Mouse (Mus musculus): ENCODE data around the gene Adamts18.
A peak's percentile ranks its signal among the peaks of the same experiment; 100 is the strongest.
"Not testable (repeated sequence)": the region's sequence is repeated elsewhere in the genome, so short reads cannot be mapped to it uniquely, and the experiment has no call there.

Adamts18 gene

GRCm38 (mm10) chr8:113844801-113845301 lies 3.7 kb downstream of the Adamts18 start:
- DNase-seq (ENCODE audit: low read depth, low spot score): no peak

DNA sequence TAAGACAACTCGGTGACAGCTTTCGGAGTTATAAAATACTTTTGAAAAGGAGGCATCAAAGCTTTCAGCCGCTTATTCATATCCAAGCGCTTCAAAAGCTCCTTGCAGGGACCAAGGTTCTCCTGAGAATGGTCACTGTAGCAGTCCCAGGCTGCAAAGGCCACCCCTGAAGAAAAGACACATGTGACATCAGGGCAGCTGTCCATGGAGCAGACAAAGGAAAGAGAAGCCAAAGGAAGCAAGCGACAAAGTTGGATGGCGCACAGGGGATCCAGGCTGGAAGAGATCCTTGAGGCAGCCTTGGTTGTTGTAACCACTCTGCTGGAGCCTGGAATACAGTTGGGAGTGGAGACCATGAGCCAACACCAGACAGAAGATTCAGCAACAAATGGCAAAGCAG lies 10.3 kb downstream of the Adamts18 start:
- no peak for DNase-seq (ENCODE audit: low read depth, low spot score)

DNA sequence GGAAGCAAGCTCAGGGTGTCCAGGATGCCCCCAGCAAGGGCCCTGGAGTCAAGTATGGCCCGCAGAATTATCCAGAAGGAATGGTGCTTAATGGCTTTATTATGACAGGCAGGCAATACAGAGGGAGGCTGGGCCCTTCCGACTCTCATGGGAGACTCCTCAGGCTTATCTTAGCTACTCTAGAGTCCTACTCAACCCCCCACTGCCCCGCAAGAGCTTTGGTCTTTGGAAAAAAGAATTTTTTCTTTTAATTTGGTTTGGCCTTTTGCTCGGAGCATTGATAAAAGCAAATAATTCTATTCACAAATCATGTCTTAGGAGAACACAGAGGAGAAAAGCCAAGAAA lies 11.0 kb downstream of the Adamts18 start:
- DNase-seq (ENCODE audit: low read depth, low spot score): no peak

- no peak for DNase-seq (ENCODE audit: low read depth, low spot score)
Measured at GRCm38 (mm10) chr8:113836892-113837569, 11.5 kb downstream of the Adamts18 start.

DNA sequence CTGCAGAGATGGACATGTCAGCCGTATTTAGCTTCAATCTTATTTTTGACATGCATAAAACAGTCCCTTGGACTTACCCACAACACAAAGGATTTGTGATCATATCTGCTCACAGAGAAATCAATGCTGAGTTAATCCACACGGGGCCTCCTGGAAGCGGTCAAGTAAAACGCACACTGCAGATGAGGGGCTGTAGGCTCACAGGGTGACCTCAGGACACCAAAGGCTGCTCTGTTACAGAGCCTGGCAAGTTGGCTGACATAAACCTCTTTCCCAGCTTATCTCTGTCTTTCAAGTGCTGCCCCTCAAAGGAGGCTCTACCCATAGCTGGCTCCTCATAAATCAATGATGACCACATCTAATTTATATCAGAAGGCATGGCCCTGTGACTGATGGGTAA lies 14.9 kb downstream of the Adamts18 start:
- no peak for DNase-seq (ENCODE audit: low read depth, low spot score)

- no peak for DNase-seq (ENCODE audit: low read depth, low spot score)
Measured at GRCm38 (mm10) chr8:113827270-113827669, 21.3 kb downstream of the Adamts18 start.

DNA sequence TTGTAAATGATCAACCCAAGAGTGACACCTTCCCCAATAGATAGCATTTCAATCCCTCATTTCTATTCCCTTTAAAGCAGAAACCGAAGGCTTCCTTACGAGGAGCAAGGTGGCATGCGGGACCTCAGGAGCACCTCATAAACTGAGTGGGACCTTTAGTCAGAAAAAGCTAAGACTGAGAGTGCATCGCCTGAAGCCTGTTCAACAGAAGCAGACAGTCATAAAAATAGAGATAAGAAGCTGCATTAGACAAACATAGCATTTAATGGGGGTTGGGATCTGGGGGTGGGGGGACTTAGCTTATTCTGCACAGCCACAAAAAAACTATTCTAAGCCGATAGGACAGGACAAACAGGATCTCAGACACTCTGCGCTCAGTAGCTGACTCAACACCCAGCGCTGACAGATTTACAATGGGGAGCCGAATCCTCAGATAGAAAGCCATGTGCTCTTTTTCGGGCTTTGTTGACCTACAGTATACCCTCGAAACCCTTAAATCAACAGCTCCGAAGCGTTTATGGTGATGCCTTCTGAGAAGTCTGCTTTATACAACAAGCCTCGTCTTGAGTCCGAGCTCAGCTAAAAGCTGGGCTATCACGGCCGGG lies 27.5 kb downstream of the Adamts18 start:
- peak; percentile 46 for DNase-seq (ENCODE audit: low read depth, low spot score)

DNA sequence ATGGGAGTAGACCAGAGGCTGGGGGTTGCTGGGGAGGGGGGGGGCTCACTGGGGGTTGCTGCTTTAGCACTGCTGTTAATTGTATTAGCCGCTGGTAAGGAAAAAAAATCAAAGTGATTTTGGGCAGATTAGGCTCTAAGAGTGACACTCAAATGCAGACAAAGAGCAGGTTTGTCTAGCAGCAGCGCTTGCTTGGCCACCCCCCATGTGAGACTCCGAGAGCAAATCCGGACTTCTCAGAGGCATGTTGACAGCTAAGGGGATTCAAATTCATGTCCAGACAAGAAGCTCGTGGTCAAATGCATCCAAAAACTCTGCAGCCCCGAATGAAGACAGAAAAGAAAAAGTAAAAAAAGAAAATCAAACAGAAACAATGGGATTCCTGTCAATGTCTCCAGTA lies 34.6 kb downstream of the Adamts18 start:
- no peak for DNase-seq (ENCODE audit: low read depth, low spot score)

GRCm38 (mm10) chr8:113811521-113811920 lies 37.0 kb downstream of the Adamts18 start:
- no peak for DNase-seq (ENCODE audit: low read depth, low spot score)

- no peak for DNase-seq (ENCODE audit: low read depth, low spot score)
Measured at GRCm38 (mm10) chr8:113809929-113810328, 38.6 kb downstream of the Adamts18 start.

GRCm38 (mm10) chr8:113803830-113804611 lies 44.5 kb downstream of the Adamts18 start:
- DNase-seq (ENCODE audit: low read depth, low spot score): no peak

GRCm38 (mm10) chr8:113801551-113801950 lies 47.0 kb downstream of the Adamts18 start:
- DNase-seq (ENCODE audit: low read depth, low spot score): no peak

DNA sequence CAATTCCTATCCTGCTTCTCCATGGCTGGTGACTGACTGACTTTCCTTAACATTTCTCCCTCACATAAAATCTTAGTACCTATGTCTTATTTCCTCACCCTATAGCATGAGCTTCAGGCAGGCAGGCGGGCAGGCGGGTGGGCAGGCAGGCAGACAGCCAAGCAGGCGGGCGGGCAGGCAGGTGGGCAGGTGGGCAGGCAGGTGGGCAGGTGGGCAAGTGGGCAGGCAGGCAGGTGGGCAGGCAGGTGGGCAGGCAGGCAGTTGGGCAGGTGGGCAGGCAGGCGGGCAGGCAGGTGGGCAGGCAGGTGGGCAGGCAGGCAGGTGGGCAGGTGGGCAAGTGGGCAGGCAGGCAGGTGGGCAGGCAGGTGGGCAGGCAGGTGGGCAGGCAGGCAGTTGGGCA lies 48.0 kb downstream of the Adamts18 start:
- not testable (repeated sequence) for DNase-seq (ENCODE audit: low read depth, low spot score)

DNA sequence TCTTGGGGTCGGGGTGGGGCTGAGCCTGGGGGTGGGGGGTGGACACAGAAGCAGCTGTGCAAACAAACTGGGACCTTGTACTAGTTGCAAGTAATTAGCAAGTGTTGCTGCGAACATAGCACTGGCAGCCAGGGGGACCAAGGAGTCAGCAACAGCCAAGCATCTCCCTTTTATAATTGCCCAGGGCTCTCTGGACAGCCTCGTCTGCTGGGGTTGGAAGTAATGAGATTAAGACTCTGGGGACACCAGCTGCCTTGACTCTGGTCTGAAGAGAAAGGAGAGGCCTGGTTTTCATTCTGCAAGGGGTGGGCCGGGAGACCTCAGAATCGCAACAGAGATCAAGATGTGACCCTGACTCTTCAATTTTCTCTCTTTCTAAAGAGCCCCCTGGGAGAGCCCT lies 49.0 kb downstream of the Adamts18 start:
- DNase-seq (ENCODE audit: low read depth, low spot score): no peak

DNA sequence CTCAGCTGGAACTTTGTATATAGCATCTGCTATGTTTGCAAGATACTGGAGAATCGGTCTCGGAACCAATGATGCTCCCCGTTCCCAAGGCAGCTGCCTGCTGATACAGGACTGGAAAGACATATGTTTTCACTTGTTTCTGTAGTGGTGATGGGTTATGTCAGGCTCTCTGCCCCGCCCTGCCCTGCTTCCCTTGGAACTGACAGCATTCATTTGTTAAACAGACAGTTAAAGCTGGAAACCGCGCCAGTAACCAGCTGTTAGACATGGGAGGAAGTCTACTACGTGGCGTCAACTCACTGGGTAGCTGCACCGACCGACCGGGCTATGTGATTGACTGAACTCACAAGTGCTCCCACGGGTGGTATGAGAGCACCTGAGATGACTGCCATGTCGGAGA lies 56.7 kb downstream of the Adamts18 start:
- peak; percentile 52 for DNase-seq (ENCODE audit: low read depth, low spot score)

- DNase-seq (ENCODE audit: low read depth, low spot score): no peak
Measured at GRCm38 (mm10) chr8:113791061-113791460, 57.5 kb downstream of the Adamts18 start.

- DNase-seq (ENCODE audit: low read depth, low spot score): no peak
Measured at GRCm38 (mm10) chr8:113783711-113784110, 64.8 kb downstream of the Adamts18 start.

DNA sequence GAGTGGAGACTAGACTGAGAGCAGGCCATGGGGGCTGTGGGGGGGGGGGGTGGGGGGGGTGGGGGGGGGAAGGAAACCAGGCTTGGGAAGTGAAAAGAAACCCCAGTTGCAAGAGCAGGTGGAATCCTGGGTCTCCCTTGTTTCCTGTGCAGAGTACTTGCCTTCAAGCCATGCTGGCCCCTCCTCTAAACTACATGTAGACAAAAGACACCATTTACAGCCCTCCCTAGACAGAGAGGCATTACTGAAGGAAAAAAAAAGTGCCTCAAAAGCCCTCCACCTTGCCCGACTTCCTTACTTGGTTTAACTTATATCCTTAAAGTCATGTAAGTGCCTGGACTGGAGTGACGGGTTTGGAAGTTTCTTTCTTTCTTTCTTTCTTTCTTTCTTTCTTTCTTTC lies 67.0 kb downstream of the Adamts18 start:
- DNase-seq (ENCODE audit: low read depth, low spot score): no peak

GRCm38 (mm10) chr8:113775361-113775760 lies 73.2 kb downstream of the Adamts18 start:
- DNase-seq (ENCODE audit: low read depth, low spot score): no peak

DNA sequence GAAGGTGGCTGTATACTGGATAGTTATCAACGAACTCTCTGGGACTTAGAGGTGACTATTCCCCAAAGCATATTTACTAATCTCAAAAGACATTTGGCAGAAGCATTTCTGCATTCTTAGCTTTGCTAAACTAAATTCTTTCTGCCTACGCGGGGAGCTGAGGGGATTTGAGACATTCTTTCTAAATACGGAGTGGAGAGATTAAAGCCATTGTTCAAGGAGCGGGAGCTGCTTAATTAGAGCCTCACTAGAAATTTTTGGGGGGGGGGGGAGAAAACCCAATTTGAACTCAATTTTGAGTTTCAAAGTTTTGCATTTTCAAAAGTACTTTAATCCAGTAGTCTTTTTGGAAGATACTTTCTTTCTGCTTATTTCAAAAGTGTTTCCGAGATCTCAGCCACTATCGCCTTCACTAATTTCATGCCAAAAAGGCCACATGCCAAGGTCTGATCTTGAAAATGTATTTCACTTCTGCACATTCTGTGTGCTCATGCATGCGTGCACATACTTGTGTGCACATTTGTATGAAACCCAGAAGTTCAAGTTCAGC lies 79.6 kb downstream of the Adamts18 start:
- DNase-seq (ENCODE audit: low read depth, low spot score): no peak

- DNase-seq (ENCODE audit: low read depth, low spot score): no peak
Measured at GRCm38 (mm10) chr8:113765121-113765520, 83.4 kb downstream of the Adamts18 start.

- no peak for DNase-seq (ENCODE audit: low read depth, low spot score)
Measured at GRCm38 (mm10) chr8:113763592-113764355, 84.8 kb downstream of the Adamts18 start.
